In the genomic region with DNA sequence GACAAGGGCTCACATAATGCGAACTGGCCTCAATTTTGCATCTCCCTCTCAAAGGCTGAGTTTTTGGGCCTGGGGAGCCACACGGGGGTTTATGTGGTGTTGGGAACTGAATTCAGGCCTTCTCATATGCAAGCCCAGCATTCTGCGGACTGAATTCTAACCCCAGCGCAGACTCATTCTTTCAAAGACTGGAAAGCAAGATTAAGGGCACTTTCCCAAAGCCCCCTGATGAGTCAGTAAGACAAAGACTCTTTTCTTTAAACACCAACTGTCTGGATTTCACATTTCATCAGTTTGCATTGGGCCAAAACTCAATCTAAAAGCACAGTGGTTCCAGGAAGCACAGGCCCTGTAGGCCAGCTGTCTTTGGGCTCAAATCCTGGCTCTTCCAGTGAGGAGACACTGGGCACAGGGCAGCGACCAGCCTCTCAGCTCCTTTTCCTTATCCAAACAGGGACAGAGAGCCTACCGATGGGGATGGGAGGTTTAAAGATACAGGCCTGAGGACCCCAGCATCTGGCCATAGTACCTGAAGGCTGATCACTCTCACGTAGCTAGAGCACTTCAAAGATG, we compare ENCODE assay signal across 13 mouse cellular contexts. TPM values are rescaled to one million over a fixed set of nuclear protein-coding genes. Genes with fewer than 3 reads are reported as not detected.
A peak's percentile ranks its signal among the peaks of the same experiment; 100 is the strongest.
DNase-seq lines count a peak whose midpoint lies in the region; ATAC-seq lines count a peak whose summit lies in the region.
"Had no signal": no experiment of that assay in that cellular context is flagged by ENCODE, and none has a peak within 500 bp of the region (broad histone marks: within the 10 kb centered on the region; RNA-seq: fewer than 3 reads in every experiment).

No protein-coding gene starts in this region.

- ATAC-seq in neural tube, embryonic 11.5 days (ENCODE audit: insufficient read depth, low FRiP score, low TSS enrichment), result no peak
- no peak for ATAC-seq in forebrain, embryonic 11.5 days (replicated peaks; ENCODE audit: low FRiP score)
- no peak for ATAC-seq in limb, embryonic 13.5 days (ENCODE audit: low FRiP score, low read depth)
- ATAC-seq in neural tube, embryonic 15.5 days (ENCODE audit: low FRiP score), result no peak

- H3K4me3 ChIP-seq in neural tube, embryonic 11.5 days (ENCODE audit: low read depth, low read length), result no peak overlapping the region
- no peak overlapping the region for H3K4me3 ChIP-seq in forebrain, embryonic 11.5 days (ENCODE audit: low read depth, low read length)
- no peak overlapping the region for H3K4me3 ChIP-seq in limb, embryonic 13.5 days
- H3K4me3 ChIP-seq in neural tube, embryonic 15.5 days (replicated peaks), result no peak overlapping the region
- H3K4me3 ChIP-seq: gastrocnemius, adult 2 months had no signal

- no peaks in the 10 kb centered on the region for H3K27me3 ChIP-seq in neural tube, embryonic 11.5 days (ENCODE audit: control insufficient read depth, insufficient read depth, low read length)
- H3K27me3 ChIP-seq in forebrain, embryonic 11.5 days (ENCODE audit: control insufficient read depth, insufficient read depth, low read length), result no peaks in the 10 kb centered on the region
- no peaks in the 10 kb centered on the region for H3K27me3 ChIP-seq in limb, embryonic 13.5 days
- no peaks in the 10 kb centered on the region for H3K27me3 ChIP-seq in neural tube, embryonic 15.5 days (replicated peaks)

- no peak overlapping the region for H3K9ac ChIP-seq in neural tube, embryonic 11.5 days (ENCODE audit: low read length)
- H3K9ac ChIP-seq in forebrain, embryonic 11.5 days (ENCODE audit: low read length), result no peak overlapping the region
- H3K9ac ChIP-seq in limb, embryonic 13.5 days, result no peak overlapping the region
- no peak overlapping the region for H3K9ac ChIP-seq in neural tube, embryonic 15.5 days (replicated peaks)

- no peaks in the 10 kb centered on the region for H3K9me3 ChIP-seq in neural tube, embryonic 11.5 days (ENCODE audit: control insufficient read depth, low read length)
- H3K9me3 ChIP-seq in forebrain, embryonic 11.5 days (ENCODE audit: control insufficient read depth, low read length), result no peaks in the 10 kb centered on the region
- no peaks in the 10 kb centered on the region for H3K9me3 ChIP-seq in limb, embryonic 13.5 days
- no peaks in the 10 kb centered on the region for H3K9me3 ChIP-seq in neural tube, embryonic 15.5 days (replicated peaks)

- peak overlapping the region; percentile 60 for H3K27ac ChIP-seq in neural tube, embryonic 11.5 days (ENCODE audit: low read depth, low read length)
- H3K27ac ChIP-seq in forebrain, embryonic 11.5 days (ENCODE audit: low read depth, low read length), result 0 out of 2 replicates have a peak overlapping the region, but pooled peaks have one; percentile 14
- peak overlapping the region; percentile 40; the same call in 1 of the 2 replicates for H3K27ac ChIP-seq in limb, embryonic 13.5 days
- peak overlapping the region; percentile 68 for H3K27ac ChIP-seq in neural tube, embryonic 15.5 days (replicated peaks)
- H3K27ac ChIP-seq: gastrocnemius, adult 2 months had no signal

- DNase-seq in neural tube, embryonic 11.5 days (ENCODE audit: low spot score), result no peak
- DNase-seq in neural tube, embryonic 10.5 days (ENCODE audit: extremely low spot score, low spot score), result no peak
- DNase-seq in forebrain, embryonic 11.5 days (ENCODE audit: low spot score), result no peak
- no peak for DNase-seq in thymus, adult 18-20 months
- no peak for DNase-seq in kidney, adult 9 months
- DNase-seq in frontal cortex, postnatal 10 days (ENCODE audit: low spot score in 2 of 2), result no peak
- DNase-seq: adrenal gland, adult 8-10 months; gastrocnemius, adult 2 months; kidney, postnatal 14 days; lung, postnatal 10 days; spleen, adult 18-20 months had no signal

- peaks cover 3% of the 10 kb centered on the region; the same call in 1 of the 2 replicates for H3K4me1 ChIP-seq in neural tube, embryonic 11.5 days (ENCODE audit: control insufficient read depth, insufficient read depth, low read length)
- H3K4me1 ChIP-seq in forebrain, embryonic 11.5 days (replicated peaks; ENCODE audit: control insufficient read depth, insufficient read depth, low read length), result peaks cover 2% of the 10 kb centered on the region; the same call in 1 of the 2 replicates
- peaks cover 50% of the 10 kb centered on the region for H3K4me1 ChIP-seq in limb, embryonic 13.5 days
- peaks cover 23% of the 10 kb centered on the region for H3K4me1 ChIP-seq in neural tube, embryonic 15.5 days

- no peak overlapping the region for H3K4me2 ChIP-seq in neural tube, embryonic 11.5 days (ENCODE audit: low read depth)
- H3K4me2 ChIP-seq in forebrain, embryonic 11.5 days (ENCODE audit: low read depth, low read length, severe bottlenecking), result no peak overlapping the region
- no peak overlapping the region for H3K4me2 ChIP-seq in limb, embryonic 13.5 days (replicated peaks)
- H3K4me2 ChIP-seq in neural tube, embryonic 15.5 days, result no peak overlapping the region

- H3K36me3 ChIP-seq in neural tube, embryonic 11.5 days (ENCODE audit: control insufficient read depth, insufficient read depth, low read length), result no peaks in the 10 kb centered on the region
- no peaks in the 10 kb centered on the region for H3K36me3 ChIP-seq in forebrain, embryonic 11.5 days (ENCODE audit: control insufficient read depth, insufficient read depth, low read length)
- H3K36me3 ChIP-seq in limb, embryonic 13.5 days, result peaks cover 14% of the 10 kb centered on the region
- peaks cover 8% of the 10 kb centered on the region; the same call in 1 of the 2 replicates for H3K36me3 ChIP-seq in neural tube, embryonic 15.5 days

- WGBS in neural tube, embryonic 11.5 days, result 45% methylated on average over 7 of the region's 7 CpGs
- WGBS in forebrain, embryonic 11.5 days, result 26% methylated on average over 7 of the region's 7 CpGs
- 67% methylated on average over 7 of the region's 7 CpGs for WGBS in limb, embryonic 13.5 days
- WGBS in neural tube, embryonic 15.5 days, result 43% methylated on average over 7 of the region's 7 CpGs

RNA-seq across cellular contexts. Expression of a gene that starts 38.5 kb away (rescaled TPM):
- polyA plus RNA-seq in neural tube, embryonic 11.5 days (2014; fragmentation: Nextera tagmentation; extraction: Ambion mirVana), result 1,106 and 1,111 TPM in 2 replicates
- 954 and 974 TPM in 2 replicates for polyA plus RNA-seq in forebrain, embryonic 11.5 days (2014; fragmentation: Nextera tagmentation; extraction: Ambion mirVana)
- 936 and 944 TPM in 2 replicates for polyA plus RNA-seq in limb, embryonic 13.5 days (2015; fragmentation: Nextera tagmentation; extraction: Ambion mirVana)
- polyA plus RNA-seq in neural tube, embryonic 15.5 days (2015; fragmentation: Nextera tagmentation; extraction: Ambion mirVana), result 381 and 465 TPM in 2 replicates

Comparison
In these comparisons a context has a peak if more than half of its experiments do, and no peak if none do; other contexts are left out.
1. H3K27ac ChIP-seq: peak in every context shown above with its lines; median percentile 68 in neural tube, embryonic 15.5 days; 60 in neural tube, embryonic 11.5 days; 40 in limb, embryonic 13.5 days; 14 in forebrain, embryonic 11.5 days.